ENCODE assay signal across 32 mouse cellular contexts in the genomic region with DNA sequence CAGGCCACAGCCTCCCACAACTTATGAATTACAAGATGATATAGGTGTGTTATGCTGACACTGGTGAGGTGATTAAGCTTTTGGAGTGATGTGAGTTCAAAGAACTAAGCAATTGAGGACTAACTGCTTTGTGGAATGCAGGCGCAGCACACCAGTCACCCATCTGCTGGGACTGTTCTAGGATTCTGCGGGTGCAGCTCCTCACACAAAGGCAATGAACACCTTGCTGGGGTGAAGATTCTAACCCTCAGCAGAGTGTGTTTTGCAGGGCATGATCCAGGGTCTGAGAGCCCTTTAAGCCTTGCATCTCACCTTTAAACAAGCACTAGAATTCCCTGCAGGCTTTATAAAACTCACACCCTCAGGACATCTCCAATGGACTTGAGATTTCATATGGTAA.
"Had no signal": no experiment of that assay in that cellular context is flagged by ENCODE, and none has a peak within 500 bp of the region (broad histone marks: within the 10 kb centered on the region; RNA-seq: fewer than 3 reads in every experiment).

No protein-coding gene starts in this region.

- H3K9me3 ChIP-seq: limb, embryonic 10.5 days; limb, embryonic 12.5 days; limb, embryonic 13.5 days; limb, embryonic 15.5 days; liver, embryonic 12.5 days; liver, embryonic 13.5 days; liver, embryonic 15.5 days; lung, embryonic 15.5 days; midbrain, embryonic 10.5 days; midbrain, embryonic 12.5 days; midbrain, embryonic 13.5 days; midbrain, embryonic 15.5 days; neural tube, embryonic 12.5 days had no signal

- H3K4me3 ChIP-seq: limb, embryonic 10.5 days; limb, embryonic 12.5 days; limb, embryonic 13.5 days; limb, embryonic 15.5 days; liver, embryonic 12.5 days; liver, embryonic 13.5 days; liver, embryonic 15.5 days; lung, embryonic 15.5 days; megakaryocyte, embryonic 14.5 days; midbrain, embryonic 10.5 days; midbrain, embryonic 12.5 days; midbrain, embryonic 13.5 days; midbrain, embryonic 15.5 days; myocyte; neural tube, embryonic 12.5 days had no signal

- DNase-seq: left cerebral cortex, postnatal 4 days; liver; liver, embryonic 13.5 days; liver, postnatal 0 days; lung, adult 18-20 months; lung, adult 2 months; lung, embryonic 14.5 days; lung, postnatal 10 days; lung, postnatal 14 days; lung, postnatal 36 days; lung, postnatal 4 days; midbrain, embryonic 14.5 days had no signal

- H3K36me3 ChIP-seq: limb, embryonic 10.5 days; limb, embryonic 12.5 days; limb, embryonic 13.5 days; limb, embryonic 15.5 days; liver, embryonic 12.5 days; liver, embryonic 13.5 days; liver, embryonic 15.5 days; lung, embryonic 15.5 days; midbrain, embryonic 10.5 days; midbrain, embryonic 12.5 days; midbrain, embryonic 13.5 days; midbrain, embryonic 15.5 days; neural tube, embryonic 12.5 days had no signal

- ATAC-seq: liver, embryonic 12.5 days; liver, postnatal 0 days; lung, postnatal 0 days; midbrain, embryonic 13.5 days; midbrain, embryonic 15.5 days; midbrain, embryonic 16.5 days had no signal

- H3K4me1 ChIP-seq: limb, embryonic 10.5 days; limb, embryonic 12.5 days; limb, embryonic 13.5 days; limb, embryonic 15.5 days; liver, embryonic 12.5 days; liver, embryonic 13.5 days; liver, embryonic 15.5 days; lung, embryonic 15.5 days; megakaryocyte, embryonic 14.5 days; midbrain, embryonic 10.5 days; midbrain, embryonic 12.5 days; midbrain, embryonic 13.5 days; midbrain, embryonic 15.5 days; neural tube, embryonic 12.5 days had no signal

- H3K9ac ChIP-seq: limb, embryonic 12.5 days; limb, embryonic 13.5 days; limb, embryonic 15.5 days; liver, embryonic 12.5 days; liver, embryonic 13.5 days; liver, embryonic 14.5 days; liver, embryonic 15.5 days; liver, postnatal 0 days; lung, embryonic 14.5 days; lung, embryonic 15.5 days; midbrain, embryonic 12.5 days; midbrain, embryonic 13.5 days; midbrain, embryonic 15.5 days; neural tube, embryonic 12.5 days had no signal

- H3K27me3 ChIP-seq: limb, embryonic 12.5 days; limb, embryonic 13.5 days; limb, embryonic 15.5 days; liver, embryonic 12.5 days; liver, embryonic 13.5 days; liver, embryonic 15.5 days; lung, embryonic 15.5 days; megakaryocyte, embryonic 14.5 days; midbrain, embryonic 12.5 days; midbrain, embryonic 13.5 days; midbrain, embryonic 15.5 days; neural tube, embryonic 12.5 days had no signal

- H3K27ac ChIP-seq: limb, embryonic 10.5 days; limb, embryonic 12.5 days; limb, embryonic 13.5 days; limb, embryonic 15.5 days; liver, embryonic 12.5 days; liver, embryonic 13.5 days; liver, embryonic 14.5 days; liver, embryonic 15.5 days; lung, embryonic 15.5 days; macrophage; midbrain, embryonic 10.5 days; midbrain, embryonic 12.5 days; midbrain, embryonic 13.5 days; midbrain, embryonic 15.5 days; neural tube, embryonic 12.5 days had no signal

- H3K4me2 ChIP-seq: limb, embryonic 12.5 days; limb, embryonic 13.5 days; limb, embryonic 15.5 days; liver, embryonic 11.5 days; liver, embryonic 12.5 days; liver, embryonic 13.5 days; liver, embryonic 15.5 days; lung, embryonic 14.5 days; lung, embryonic 15.5 days; midbrain, embryonic 11.5 days; midbrain, embryonic 12.5 days; midbrain, embryonic 13.5 days; midbrain, embryonic 15.5 days; neural tube, embryonic 12.5 days had no signal
